Mouse (Mus musculus): ENCODE data around the gene Zfp57. TPM values are rescaled to one million over a fixed set of nuclear protein-coding genes. Genes with fewer than 3 reads are reported as not detected.

Gene Zfp57
- total and polyA plus RNA-seq, 2 experiments from 2014 or later: 148 to 208 TPM

DNA sequence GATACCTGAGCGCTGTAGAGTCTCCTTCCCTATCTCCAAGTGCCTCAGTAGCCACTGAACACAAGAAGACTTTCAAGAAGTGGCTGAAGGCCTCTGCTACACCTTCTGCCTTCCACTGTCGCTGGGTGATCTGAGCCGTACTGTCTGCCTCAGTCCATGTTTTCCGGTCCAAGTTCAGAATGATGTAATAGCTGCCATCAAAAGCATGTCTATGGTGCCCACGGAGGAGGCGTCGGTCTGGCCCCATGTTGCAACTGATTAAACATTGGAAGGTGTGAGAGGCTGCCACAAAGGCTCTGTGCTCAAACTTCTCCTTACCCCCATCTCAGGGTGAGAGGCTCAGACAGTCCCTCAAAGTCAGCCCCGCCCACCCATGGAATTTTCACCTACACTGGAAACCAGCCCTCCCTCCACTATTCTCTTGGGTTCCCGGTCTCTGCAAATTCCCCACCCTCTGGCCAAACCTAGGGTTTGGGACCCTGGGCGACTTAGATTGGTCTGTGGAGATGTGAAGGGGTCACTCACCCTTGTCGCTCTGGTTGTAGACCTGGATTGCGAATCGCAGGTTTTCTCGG is 30.6 kb upstream of the Zfp57 start:
- no peaks in the 10 kb centered on the region for H3K9me3 ChIP-seq (ENCODE audit: low read length)
- H3K4me1 ChIP-seq (ENCODE audit: insufficient read depth): no peaks in the 10 kb centered on the region
- WGBS: 88% methylated on average over 14 of the region's 14 CpGs
- no peak overlapping the region for H3K9ac ChIP-seq
- TF ChIP-seq CTCF (IDR thresholded peaks at IDR 0.05; ENCODE audit: low read depth): no peak
- H3K36me3 ChIP-seq (ENCODE audit: insufficient read depth): no peaks in the 10 kb centered on the region
- no peak overlapping the region for H3K4me2 ChIP-seq (ENCODE audit: low read depth)
- ATAC-seq (no peak), DNase-seq (no peak)
- H3K27ac ChIP-seq (ENCODE audit: low read depth, low read length): no peak overlapping the region
- H3K4me3 ChIP-seq (ENCODE audit: low read depth, low read length): no peak overlapping the region
- no peaks in the 10 kb centered on the region for H3K27me3 ChIP-seq (ENCODE audit: insufficient read depth, low read length)

GRCm38 (mm10) chr17:36971172-36971850 is 29.7 kb upstream of the Zfp57 start:
- no peak for TF ChIP-seq CTCF (IDR thresholded peaks at IDR 0.05; ENCODE audit: low read depth)
- Histone ChIP-seq H3K9me3 (ENCODE audit: low read length) (no peaks in the 10 kb centered on the region), H3K27ac (ENCODE audit: low read depth, low read length) (no peak overlapping the region), H3K4me2 (ENCODE audit: low read depth) (no peak overlapping the region), H3K4me3 (ENCODE audit: low read depth, low read length) (no peak overlapping the region), H3K36me3 (ENCODE audit: insufficient read depth) (no peaks in the 10 kb centered on the region), H3K4me1 (ENCODE audit: insufficient read depth) (no peaks in the 10 kb centered on the region), H3K27me3 (ENCODE audit: insufficient read depth, low read length) (no peaks in the 10 kb centered on the region), H3K9ac (no peak overlapping the region)
- DNase-seq: no peak
- ATAC-seq: no peak
- 87% methylated on average over 6 of the region's 6 CpGs for whole genome bisulfite sequencing

DNA sequence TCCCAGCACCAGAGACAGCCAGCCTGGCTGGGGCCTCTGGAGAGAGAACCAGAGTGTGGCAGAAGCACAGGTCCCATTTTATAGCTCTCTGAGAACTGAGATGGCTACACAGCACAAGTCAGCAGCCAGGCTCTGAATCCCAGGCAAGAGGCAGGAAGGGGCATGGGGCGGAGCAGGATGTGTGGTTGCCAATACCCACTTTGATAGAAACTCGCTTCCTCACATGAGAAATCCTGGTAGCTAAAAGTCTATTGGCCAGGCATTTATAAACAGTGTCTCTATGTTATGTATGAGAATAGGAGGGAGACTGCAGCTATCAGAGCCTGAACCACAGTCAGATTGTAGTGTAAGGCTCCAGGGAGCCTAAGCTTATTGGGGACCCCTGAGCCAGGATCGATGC is 28.2 kb upstream of the Zfp57 start:
- H3K9ac ChIP-seq: no peak overlapping the region
- 82% methylated on average over 3 of the region's 3 CpGs for WGBS
- no peak for TF ChIP-seq CTCF (IDR thresholded peaks at IDR 0.05; ENCODE audit: low read depth)

DNA sequence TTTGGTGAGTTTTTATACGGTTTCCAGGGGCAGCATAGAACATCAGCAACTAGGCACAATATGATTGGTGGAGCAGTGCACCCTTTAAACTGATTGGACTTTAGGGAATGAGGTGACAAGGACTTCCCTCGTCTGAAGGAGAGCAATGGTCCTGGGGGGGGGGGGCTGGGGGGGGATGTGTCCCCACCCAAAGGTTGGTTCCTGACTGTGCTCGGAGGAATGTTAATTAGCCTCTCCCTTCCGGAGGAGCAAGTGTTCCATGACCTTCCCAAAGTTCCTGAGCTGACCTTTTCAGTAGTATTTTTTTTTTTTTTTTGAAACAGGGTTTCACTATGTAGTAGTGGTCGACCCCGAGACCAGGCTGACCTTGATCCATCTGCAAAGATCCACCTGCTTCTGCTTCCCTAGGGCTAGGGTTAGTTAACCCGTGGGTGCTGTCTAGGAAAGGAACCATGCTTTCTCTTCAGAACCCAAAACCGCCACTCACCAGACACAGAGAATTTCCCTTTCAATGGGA is 27.6 kb upstream of the Zfp57 start:
- H3K9ac ChIP-seq: no peak overlapping the region
- no peak overlapping the region for H3K4me2 ChIP-seq (ENCODE audit: low read depth)
- no peaks in the 10 kb centered on the region for H3K9me3 ChIP-seq (ENCODE audit: low read length)
- TF ChIP-seq CTCF (IDR thresholded peaks at IDR 0.05; ENCODE audit: low read depth): no peak
- H3K27ac ChIP-seq (ENCODE audit: low read depth, low read length): no peak overlapping the region
- ATAC-seq (no peak), DNase-seq (no peak)
- WGBS: 73% methylated on average over 8 of the region's 8 CpGs
- no peaks in the 10 kb centered on the region for H3K36me3 ChIP-seq (ENCODE audit: insufficient read depth)
- no peaks in the 10 kb centered on the region for H3K27me3 ChIP-seq (ENCODE audit: insufficient read depth, low read length)
- H3K4me1 ChIP-seq (ENCODE audit: insufficient read depth): no peaks in the 10 kb centered on the region
- no peak overlapping the region for H3K4me3 ChIP-seq (ENCODE audit: low read depth, low read length)

More for the DNA sequence above, 28.2 kb upstream of the Zfp57 start:
- no peaks in the 10 kb centered on the region for H3K9me3 ChIP-seq (ENCODE audit: low read length)
- no peak overlapping the region for H3K27ac ChIP-seq (ENCODE audit: low read depth, low read length)
- DNase-seq (no peak), ATAC-seq (no peak)
- H3K4me1 ChIP-seq (ENCODE audit: insufficient read depth): no peaks in the 10 kb centered on the region
- H3K36me3 ChIP-seq (ENCODE audit: insufficient read depth): no peaks in the 10 kb centered on the region
- H3K4me3 ChIP-seq (ENCODE audit: low read depth, low read length): no peak overlapping the region
- no peak overlapping the region for H3K4me2 ChIP-seq (ENCODE audit: low read depth)
- no peaks in the 10 kb centered on the region for H3K27me3 ChIP-seq (ENCODE audit: insufficient read depth, low read length)

GRCm38 (mm10) chr17:36981221-36981813 is 19.6 kb upstream of the Zfp57 start, which contains the start of gene 2410137M14Rik:
TSS of gene 2410137M14Rik (minus strand) at chr17:36981237.
- Histone ChIP-seq H3K4me3 (ENCODE audit: low read depth, low read length) (no peak within 1 kb of the TSS), H3K4me2 (ENCODE audit: low read depth) (no peak within 1 kb of the TSS), H3K9me3 (ENCODE audit: low read length) (no peaks in the 10 kb centered on the region), H3K4me1 (ENCODE audit: insufficient read depth) (no peaks in the 10 kb centered on the region), H3K9ac (no peak within 1 kb of the TSS), H3K27me3 (ENCODE audit: insufficient read depth, low read length) (no peaks in the 10 kb centered on the region; the same call in 1 of the 2 replicates), H3K36me3 (ENCODE audit: insufficient read depth) (no peaks in the 10 kb centered on the region), H3K27ac (ENCODE audit: low read depth, low read length) (no peak within 1 kb of the TSS)
- no peak for TF ChIP-seq CTCF (IDR thresholded peaks at IDR 0.05; ENCODE audit: low read depth)
- WGBS: 11% methylated on average over 18 of the region's 18 CpGs
- DNase-seq: no peak
- ATAC-seq: no peak

DNA sequence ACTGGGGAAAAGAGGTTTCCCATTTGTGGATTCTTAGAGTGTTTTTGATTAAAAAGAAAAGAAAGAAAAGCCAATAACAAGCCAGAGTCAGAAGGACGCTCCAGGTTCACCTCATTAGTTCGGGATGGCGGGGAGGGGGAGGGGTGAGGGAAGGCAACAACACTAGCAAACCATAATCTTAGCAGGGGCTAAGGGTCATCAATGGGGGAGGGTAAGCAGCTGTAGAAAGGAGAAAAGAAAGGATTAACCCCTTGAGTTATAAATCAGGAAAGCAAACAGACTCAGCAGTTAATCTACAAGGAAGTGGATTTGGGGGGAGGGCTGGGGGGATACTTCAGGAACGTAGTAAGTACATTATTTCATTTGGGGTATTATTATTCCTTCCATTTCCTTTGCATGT is 19.1 kb upstream of the Zfp57 start:
- 6% methylated on average over 4 of the region's 4 CpGs for WGBS
- DNase-seq (no peak), ATAC-seq (no peak)
- H3K27me3 ChIP-seq (ENCODE audit: insufficient read depth, low read length): no peaks in the 10 kb centered on the region; the same call in 1 of the 2 replicates
- no peaks in the 10 kb centered on the region for H3K4me1 ChIP-seq (ENCODE audit: insufficient read depth)
- H3K27ac ChIP-seq (ENCODE audit: low read depth, low read length): no peak overlapping the region
- H3K36me3 ChIP-seq (ENCODE audit: insufficient read depth): no peaks in the 10 kb centered on the region
- no peak overlapping the region for H3K4me3 ChIP-seq (ENCODE audit: low read depth, low read length)
- no peaks in the 10 kb centered on the region for H3K9me3 ChIP-seq (ENCODE audit: low read length)
- no peak overlapping the region for H3K9ac ChIP-seq
- no peak overlapping the region for H3K4me2 ChIP-seq (ENCODE audit: low read depth)
- TF ChIP-seq CTCF (IDR thresholded peaks at IDR 0.05; ENCODE audit: low read depth): no peak
